Mouse (Mus musculus): ENCODE measurements around the gene Tmem109.

DNA sequence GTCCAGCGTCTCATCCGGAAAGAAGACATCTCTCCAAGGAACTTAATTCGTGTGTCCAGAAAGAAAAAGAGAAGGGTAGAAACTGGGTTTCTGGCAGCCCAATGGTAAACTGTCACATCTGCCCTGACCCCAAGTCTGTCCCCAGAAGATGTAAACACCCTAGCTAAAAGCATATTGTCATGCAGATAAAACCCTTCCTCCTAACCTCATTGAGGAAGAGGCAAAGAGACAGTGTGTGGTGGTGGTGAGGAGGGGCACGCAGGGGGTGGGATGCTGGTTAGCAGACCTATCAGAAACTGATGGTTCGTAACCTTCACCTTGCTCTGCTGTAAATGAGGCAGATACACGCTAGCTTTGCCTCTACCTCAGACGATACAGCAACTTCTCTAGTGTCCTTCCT is 60.5 kb downstream of the Tmem109 start:
- no peak for TF ChIP-seq POLR2A (IDR thresholded peaks at IDR 0.05; ENCODE audit: insufficient read length, low read depth)
- no peak for TF ChIP-seq MAX (IDR thresholded peaks at IDR 0.05; ENCODE audit: low read depth)
- TF ChIP-seq POLR2AphosphoS2 (IDR thresholded peaks at IDR 0.05; ENCODE audit: insufficient read length, low read depth) = no peak
- no peak for TF ChIP-seq E2F4 (IDR thresholded peaks at IDR 0.05; ENCODE audit: insufficient read depth)
- TF ChIP-seq CEBPB (IDR thresholded peaks at IDR 0.05; ENCODE audit: insufficient read depth, poor library complexity, severe bottlenecking) = no peak
- no peak for TF ChIP-seq USF1 (IDR thresholded peaks at IDR 0.05; ENCODE audit: low read depth)

All from myocyte (in vitro differentiated cells).